In the genomic region with DNA sequence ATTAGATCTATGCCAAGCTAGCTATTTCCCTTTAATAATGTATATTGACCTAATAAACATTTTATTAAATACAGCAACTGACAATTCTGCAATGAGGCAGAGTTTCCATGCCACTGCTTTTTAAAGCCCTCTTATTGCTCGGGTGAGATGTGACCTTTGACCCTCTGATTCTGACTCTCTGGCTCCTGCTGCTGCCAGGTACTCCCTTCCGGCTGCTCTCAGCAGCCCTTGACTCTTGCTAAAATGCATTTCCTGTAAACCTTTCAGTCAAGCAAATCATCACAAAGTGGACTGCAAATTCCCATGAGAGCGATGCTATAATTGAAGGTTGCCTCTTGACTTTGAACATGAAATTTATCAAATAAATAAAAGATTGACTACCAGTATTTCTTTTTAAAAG, we compare ENCODE assay signal across 25 mouse cellular contexts. TPM values are rescaled to one million over a fixed set of nuclear protein-coding genes. Genes with fewer than 3 reads are reported as not detected.
DNase-seq lines count a peak whose midpoint lies in the region; TF ChIP-seq lines count a peak whose summit lies in the region.
"Had no signal": no experiment of that assay in that cellular context is flagged by ENCODE, and none has a peak within 500 bp of the region (broad histone marks: within the 10 kb centered on the region; RNA-seq: fewer than 3 reads in every experiment).

No protein-coding gene starts in this region.

- peaks cover 2% of the 10 kb centered on the region for H3K4me1 ChIP-seq in heart, adult 2 months (ENCODE audit: control insufficient read depth, insufficient read depth, low read length)
- peaks cover 5% of the 10 kb centered on the region for H3K4me1 ChIP-seq in ES-Bruce4 (ENCODE audit: control insufficient read depth, insufficient read depth, low read length)
- H3K4me1 ChIP-seq: embryonic facial prominence, embryonic 13.5 days; heart, embryonic 12.5 days; heart, embryonic 15.5 days; hindbrain, embryonic 10.5 days; hindbrain, embryonic 13.5 days; intestine, embryonic 15.5 days had no signal

- no peak overlapping the region for H3K9ac ChIP-seq in heart, adult 2 months (ENCODE audit: low read depth, low read length)
- H3K9ac ChIP-seq in ES-Bruce4 (ENCODE audit: low read depth, poor library complexity, severe bottlenecking) = no peak overlapping the region
- H3K9ac ChIP-seq: embryonic facial prominence, embryonic 13.5 days; forebrain, embryonic 12.5 days; heart, embryonic 12.5 days; heart, embryonic 15.5 days; hindbrain, embryonic 13.5 days; intestine, embryonic 15.5 days had no signal

- H3K9me3 ChIP-seq in ES-Bruce4 (replicated peaks; ENCODE audit: control insufficient read depth, insufficient read depth, low read length, poor library complexity, severe bottlenecking) = no peaks in the 10 kb centered on the region
- H3K9me3 ChIP-seq: embryonic facial prominence, embryonic 10.5 days; embryonic facial prominence, embryonic 13.5 days; forebrain, embryonic 12.5 days; heart, embryonic 12.5 days; heart, embryonic 15.5 days; hindbrain, embryonic 10.5 days; hindbrain, embryonic 13.5 days; intestine, embryonic 15.5 days had no signal

- WGBS in heart, adult 2 months = 50% methylated on average over 3 of the region's 3 CpGs

- no peak for TF ChIP-seq CTCF in heart, adult 2 months (IDR thresholded peaks at IDR 0.05)
- TF ChIP-seq CTCF in ES-Bruce4 (IDR thresholded peaks at IDR 0.05; ENCODE audit: low read depth, low read length) = no peak

- no peaks in the 10 kb centered on the region for H3K27me3 ChIP-seq in heart, adult 2 months (ENCODE audit: control insufficient read depth, insufficient read depth, low read length)
- no peaks in the 10 kb centered on the region for H3K27me3 ChIP-seq in ES-Bruce4 (ENCODE audit: control insufficient read depth, insufficient read depth, low read length, poor library complexity, severe bottlenecking)
- H3K27me3 ChIP-seq: CH12.LX; embryonic facial prominence, embryonic 13.5 days; forebrain, embryonic 12.5 days; heart, embryonic 12.5 days; heart, embryonic 15.5 days; hindbrain, embryonic 13.5 days; intestine, embryonic 15.5 days had no signal

- no peaks in the 10 kb centered on the region for H3K36me3 ChIP-seq in heart, adult 2 months (ENCODE audit: control insufficient read depth, insufficient read depth, low read length)
- H3K36me3 ChIP-seq in ES-Bruce4 (ENCODE audit: control insufficient read depth, insufficient read depth, low read length, poor library complexity, severe bottlenecking) = no peaks in the 10 kb centered on the region
- H3K36me3 ChIP-seq: embryonic facial prominence, embryonic 10.5 days; embryonic facial prominence, embryonic 13.5 days; forebrain, embryonic 12.5 days; heart, embryonic 12.5 days; heart, embryonic 15.5 days; hindbrain, embryonic 10.5 days; hindbrain, embryonic 13.5 days; intestine, embryonic 15.5 days had no signal

- H3K27ac ChIP-seq in heart, adult 2 months = no peak overlapping the region; the same call in 1 of the 2 replicates
- no peak overlapping the region for H3K27ac ChIP-seq in ES-Bruce4 (ENCODE audit: insufficient read depth, low read length)
- H3K27ac ChIP-seq: embryonic facial prominence, embryonic 10.5 days; embryonic facial prominence, embryonic 13.5 days; forebrain, embryonic 12.5 days; heart, embryonic 15.5 days; hindbrain, embryonic 10.5 days; hindbrain, embryonic 13.5 days; intestine, embryonic 15.5 days had no signal

- no peak for TF ChIP-seq EP300 in heart, adult 2 months (IDR thresholded peaks at IDR 0.05; ENCODE audit: insufficient read depth, low read depth, low read length)
- peak; percentile 71; the same call in 1 of the 2 replicates for TF ChIP-seq EP300 in ES-Bruce4 (IDR thresholded peaks at IDR 0.05; ENCODE audit: insufficient read depth, low read depth, low read length)

- DNase-seq in heart, adult 11 months = peak; percentile 48
- DNase-seq in heart, adult 2 months = no peak
- DNase-seq in R1 (ENCODE audit: low read depth, low spot score) = peak; percentile 79
- no peak for DNase-seq in cerebellum, adult 8-10 months
- no peak for DNase-seq in right cerebral cortex, postnatal 25 days
- DNase-seq: adrenal gland, adult 2 months; adrenal gland, postnatal 14 days; B cell, adult 2 months; gastrocnemius, postnatal 10 days; gastrocnemius, postnatal 36 days; heart, postnatal 10 days; heart, postnatal 36 days; kidney, adult 11 months had no signal

- no peak for TF ChIP-seq POLR2A in heart, adult 2 months (IDR thresholded peaks at IDR 0.05; ENCODE audit: insufficient read depth, low read depth, low read length)
- no peak for TF ChIP-seq POLR2A in ES-Bruce4 (IDR thresholded peaks at IDR 0.05; ENCODE audit: insufficient read depth, low read length)

- intact Hi-C loops in heart, adult 2 months (cut with DNase I) = no loop called here

- H3K4me3 ChIP-seq in heart, adult 2 months = no peak overlapping the region
- no peak overlapping the region for H3K4me3 ChIP-seq in ES-Bruce4 (ENCODE audit: low read depth, low read length)
- H3K4me3 ChIP-seq: embryonic facial prominence, embryonic 10.5 days; embryonic facial prominence, embryonic 13.5 days; erythroblast, embryonic 14.5 days; forebrain, embryonic 12.5 days; heart, embryonic 12.5 days; heart, embryonic 15.5 days; hindbrain, embryonic 10.5 days; hindbrain, embryonic 13.5 days; intestine, embryonic 15.5 days had no signal

- H3K79me2 ChIP-seq in heart, adult 2 months (replicated peaks; ENCODE audit: control insufficient read depth, insufficient read depth, low read length) = no peaks in the 10 kb centered on the region

RNA-seq across cellular contexts. Expression of a gene that starts 13.8 kb away (rescaled TPM):
- total RNA-seq in heart, adult 2 months (2021) = 1 to 10 TPM; 1.4 to 1.7 TPM
- polyA plus RNA-seq in heart, adult 2 months (2012; rRNA removed) = 1.0 and 2.9 TPM in 2 replicates
- polyA plus RNA-seq in ES-Bruce4 (2011; ENCODE audit: insufficient read depth, insufficient read length, low read depth, missing spikeins) = 24.8 and 26.1 TPM in 2 replicates
- total RNA-seq: CH12.LX; granulocyte monocyte progenitor cell, adult 5-6 weeks had no signal
- polyA plus RNA-seq: erythroblast, embryonic 14.5 days had no signal

Comparison
In these comparisons a context has a peak if more than half of its experiments do, and no peak if none do; other contexts are left out.
1. DNase-seq: peak in heart, adult 11 months (single experiment) and R1 (single experiment); none in heart, adult 2 months (0 of 2), cerebellum, adult 8-10 months (single experiment) and right cerebral cortex, postnatal 25 days (single experiment).